Mouse (Mus musculus) adrenal gland, postnatal 25 days (tissue): Measurements from ENCODE around the gene Plpp4. TPM values are rescaled to one million over a fixed set of nuclear protein-coding genes. Genes with fewer than 3 reads are reported as not detected.

Experiments
- DNase-seq: peaks from one replicate; pipeline ENCODE4 v3.0.0; 2021; ENCODE audit warnings: mixed read lengths
- total RNA-seq: library from RNA; stranded (reverse); gene quantifications from 2 replicates; pipeline ENCODE4 v1.2.3, GENCODE M21; 2021

Plpp4 gene
- total RNA-seq, 1 experiment from 2014 or later, result not detected

- no peak for DNase-seq
These were observed 44.8 kb downstream of the Plpp4 start for GRCm38 (mm10) chr7:129301622-129302021.

- DNase-seq, result no peak
These were observed 46.5 kb downstream of the Plpp4 start for GRCm38 (mm10) chr7:129303356-129303755.

- peak; percentile 9 for DNase-seq
These were observed 50.4 kb downstream of the Plpp4 start for GRCm38 (mm10) chr7:129307042-129307825.

GRCm38 (mm10) chr7:129308661-129309060 is 51.8 kb downstream of the Plpp4 start:
- no peak for DNase-seq

- DNase-seq, result no peak
These were observed 55.7 kb downstream of the Plpp4 start for GRCm38 (mm10) chr7:129312521-129312920.

- DNase-seq, result no peak
These were observed 57.1 kb downstream of the Plpp4 start for GRCm38 (mm10) chr7:129313969-129314368.

- DNase-seq, result no peak
These were observed 83.3 kb downstream of the Plpp4 start for GRCm38 (mm10) chr7:129340096-129340495.

GRCm38 (mm10) chr7:129355561-129355960 is 98.7 kb downstream of the Plpp4 start:
- no peak for DNase-seq

- no peak for DNase-seq
These were observed 118.5 kb downstream of the Plpp4 start for GRCm38 (mm10) chr7:129375306-129375705.

GRCm38 (mm10) chr7:129385149-129385548 is 128.3 kb downstream of the Plpp4 start:
- no peak for DNase-seq

- DNase-seq, result no peak
These were observed 136.1 kb downstream of the Plpp4 start for GRCm38 (mm10) chr7:129392835-129393489.

- peak; percentile 12 for DNase-seq
These were observed 139.7 kb downstream of the Plpp4 start for GRCm38 (mm10) chr7:129396561-129396960.

GRCm38 (mm10) chr7:129399071-129399470 is 142.2 kb downstream of the Plpp4 start:
- DNase-seq, result no peak

- no peak for DNase-seq
These were observed 146.0 kb downstream of the Plpp4 start for GRCm38 (mm10) chr7:129402695-129403364.

GRCm38 (mm10) chr7:129406069-129406468 is 149.2 kb downstream of the Plpp4 start:
- DNase-seq, result no peak

GRCm38 (mm10) chr7:129412695-129413094 is 155.9 kb downstream of the Plpp4 start:
- DNase-seq, result no peak

- DNase-seq, result no peak
These were observed 158.3 kb downstream of the Plpp4 start for GRCm38 (mm10) chr7:129415179-129415578.

- DNase-seq, result no peak
These were observed 164.3 kb downstream of the Plpp4 start for GRCm38 (mm10) chr7:129421181-129421580.

GRCm38 (mm10) chr7:129425554-129425953 is 168.7 kb downstream of the Plpp4 start:
- peak; percentile 25 for DNase-seq

- no peak for DNase-seq
These were observed 172.0 kb downstream of the Plpp4 start for GRCm38 (mm10) chr7:129428794-129429193.

- DNase-seq, result no peak
These were observed 173.1 kb downstream of the Plpp4 start for GRCm38 (mm10) chr7:129429903-129430302.
